Mouse (Mus musculus) MEL (cell line): ENCODE measurements around the gene Ism1. TPM values are rescaled to one million over a fixed set of nuclear protein-coding genes. Genes with fewer than 3 reads are reported as not detected.

ENCODE experiments used
- DNase-seq: peaks from one replicate; pipeline ENCODE4 v3.0.0; 2011; ENCODE audit warnings: low read depth, low spot score
- H3K27ac ChIP-seq: 2 replicates; pipeline ENCODE4 v1.5.1; 2012; ENCODE audit warnings: low read depth, mild to moderate bottlenecking, control low read depth, low read length, moderate library complexity; ENCODE audit not compliant: control insufficient read depth
- H3K27me3 ChIP-seq, 2 experiments: fragments of 150-350 bp in 1 of 2; sonication (generic) in 1 of 2; 2 replicates each; pipeline ENCODE4 v1.6.1; 2012; ENCODE audit warnings: low read length in 2 of 2, mild to moderate bottlenecking in 2 of 2, improper control_type of control experiment in 1 of 2, moderate library complexity in 1 of 2; ENCODE audit not compliant: insufficient read depth in 2 of 2, control insufficient read depth in 1 of 2
- H3K36me3 ChIP-seq, 2 experiments: 2 replicates each; pipeline ENCODE4 v1.6.1; 2012 to 2014; ENCODE audit warnings: low read length in 2 of 2, improper control_type of control experiment in 1 of 2, inconsistent platforms in 1 of 2, mild to moderate bottlenecking in 1 of 2; ENCODE audit not compliant: insufficient read depth in 2 of 2, control insufficient read depth in 1 of 2
- H3K4me1 ChIP-seq, 2 experiments: fragments of 150-350 bp in 1 of 2; sonication (generic) in 1 of 2; 2 replicates each; pipeline ENCODE4 v1.6.1; 2012; ENCODE audit warnings: low read length in 2 of 2, improper control_type of control experiment in 1 of 2, mild to moderate bottlenecking in 1 of 2; ENCODE audit not compliant: insufficient read depth in 2 of 2, control insufficient read depth in 1 of 2
- H3K4me3 ChIP-seq, 2 experiments: fragments of 150-350 bp in 1 of 2; sonication (generic) in 1 of 2; 2 replicates each; pipeline ENCODE4 v1.5.1; 2012; ENCODE audit warnings: low read depth in 2 of 2, low read length in 2 of 2, mild to moderate bottlenecking in 2 of 2, moderate library complexity in 2 of 2, control low read depth in 1 of 2, improper control_type of control experiment in 1 of 2; ENCODE audit not compliant: control insufficient read depth in 1 of 2, insufficient read depth in 1 of 2
- H3K79me2 ChIP-seq: 2 replicates; pipeline ENCODE4 v1.6.1; 2012; ENCODE audit warnings: mild to moderate bottlenecking, low read length, moderate library complexity; ENCODE audit not compliant: control insufficient read depth, poor library complexity, insufficient read depth
- H3K9ac ChIP-seq: 2 replicates; pipeline ENCODE4 v1.6.1; 2012; ENCODE audit warnings: low read depth, mild to moderate bottlenecking, control low read depth, low read length, moderate library complexity; ENCODE audit not compliant: control insufficient read depth, poor library complexity, severe bottlenecking
- H3K9me3 ChIP-seq: fragments of 150-350 bp; sonication (generic); replicated peaks from 2 replicates; pipeline ENCODE4 v1.6.1; 2012; ENCODE audit warnings: mild to moderate bottlenecking, low read length, improper control_type of control experiment, moderate library complexity; ENCODE audit not compliant: insufficient read depth
- CHD2 ChIP-seq: IDR thresholded peaks from 2 replicates; pipeline ENCODE4 v1.6.1; 2011; ENCODE audit warnings: low read length, improper control_type of control experiment
- HCFC1 ChIP-seq: IDR thresholded peaks from 2 replicates; pipeline ENCODE4 v1.6.1; 2012; ENCODE audit warnings: low read depth, mild to moderate bottlenecking, inconsistent platforms, low read length, improper control_type of control experiment, moderate library complexity
- MAX ChIP-seq: IDR thresholded peaks from 2 replicates; pipeline ENCODE4 v1.6.1; 2011; ENCODE audit warnings: low read length, improper control_type of control experiment
- POLR2AphosphoS5 ChIP-seq: IDR thresholded peaks from 2 replicates; pipeline ENCODE4 v1.6.1; 2012; ENCODE audit warnings: low read depth, borderline replicate concordance, mild to moderate bottlenecking, inconsistent platforms, low read length, moderate library complexity, mixed read lengths
- TBP ChIP-seq: IDR thresholded peaks from 2 replicates; pipeline ENCODE4 v1.8.0; 2011; ENCODE audit warnings: low read depth, low read length, improper control_type of control experiment
- USF1 ChIP-seq: IDR thresholded peaks from 2 replicates; pipeline ENCODE4 v1.6.1; 2014; ENCODE audit warnings: low read depth, mild to moderate bottlenecking, inconsistent platforms, low read length, improper control_type of control experiment, moderate library complexity
- ZKSCAN1 ChIP-seq: IDR thresholded peaks from 2 replicates; pipeline ENCODE4 v1.6.1; 2012; ENCODE audit warnings: low read depth, mild to moderate bottlenecking, inconsistent platforms, low read length, improper control_type of control experiment, moderate library complexity
- polyA plus RNA-seq, 2 experiments: library from polyadenylated mRNA; stranded (reverse) in 1 of 2; unstranded in 1 of 2; fragments of >175 nt in 1 of 2; fragments of >200 nt in 1 of 2; gene quantifications; 2 replicates each; pipeline versions ENCODE4 v1.2.1 to v1.2.4; 2012; ENCODE audit warnings: low replicate concordance in 2 of 2, low read depth in 1 of 2; ENCODE audit not compliant: insufficient read length in 2 of 2, insufficient read depth in 1 of 2, missing spikeins in 1 of 2
- total RNA-seq: library from RNA; depleted of rRNA; stranded (reverse); fragments of 300-350 nt; gene quantifications from 2 replicates; pipeline ENCODE4 v1.2.3, GENCODE M21; 2012; rRNA removed

The Ism1 gene
- total and polyA plus RNA-seq, 3 experiments: not detected

GRCm38 (mm10) chr2:139807887-139808286, 129.9 kb downstream of the Ism1 start:
- no peak overlapping the region for H3K4me3 ChIP-seq
- no peaks in the 10 kb centered on the region for H3K36me3 ChIP-seq
- no peaks in the 10 kb centered on the region for H3K9me3 ChIP-seq
- H3K4me1 ChIP-seq: no peaks in the 10 kb centered on the region
- TF ChIP-seq TBP (no peak), MAX (no peak), CHD2 (no peak), ZKSCAN1 (no peak), USF1 (no peak), HCFC1 (no peak), POLR2AphosphoS5 (no peak)
- H3K27ac ChIP-seq: no peak overlapping the region
- DNase-seq: no peak
- H3K27me3 ChIP-seq: no peaks in the 10 kb centered on the region
- no peak overlapping the region for H3K9ac ChIP-seq
- H3K79me2 ChIP-seq: no peaks in the 10 kb centered on the region

Other genes starting within 250 kb of the Ism1 start
- not detected in 2 replicates for gene Sptlc3, start 184.3 kb upstream of the Ism1 start, total RNA-seq
- not detected for gene Sptlc3, start 184.3 kb upstream of the Ism1 start, polyA plus RNA-seq